Mouse (Mus musculus): ENCODE data around the gene Moap1.

- TF ChIP-seq CTCF (IDR thresholded peaks at IDR 0.05 in 2 of 3, conservative IDR thresholded peaks at IDR 0.05 in 1 of 3; ENCODE audit: control insufficient read depth in 1 of 3, insufficient read depth in 1 of 3, low read depth in 2 of 3, low read length in 3 of 3, poor library complexity in 1 of 3, severe bottlenecking in 1 of 3) (no peak), GATA1 (IDR thresholded peaks at IDR 0.05; ENCODE audit: low read depth, low read length) (no peak), ZKSCAN1 (IDR thresholded peaks at IDR 0.05; ENCODE audit: low read depth, low read length) (peak; percentile 95), CHD1 (IDR thresholded peaks at IDR 0.05; ENCODE audit: low read depth, low read length) (no peak)
Observed at GRCm38 (mm10) chr12:102703921-102704408, 39.5 kb downstream of the Moap1 start.
